Mouse (Mus musculus): ENCODE results near the gene Prss33. TPM values are rescaled to one million over a fixed set of nuclear protein-coding genes. Genes with fewer than 3 reads are reported as not detected.

The Prss33 gene
- 1 to 10 TPM in 1 of 2 experiments, not detected in 1; 3.1 TPM for polyA plus RNA-seq (2017; shearing (Covaris generic))

DNA sequence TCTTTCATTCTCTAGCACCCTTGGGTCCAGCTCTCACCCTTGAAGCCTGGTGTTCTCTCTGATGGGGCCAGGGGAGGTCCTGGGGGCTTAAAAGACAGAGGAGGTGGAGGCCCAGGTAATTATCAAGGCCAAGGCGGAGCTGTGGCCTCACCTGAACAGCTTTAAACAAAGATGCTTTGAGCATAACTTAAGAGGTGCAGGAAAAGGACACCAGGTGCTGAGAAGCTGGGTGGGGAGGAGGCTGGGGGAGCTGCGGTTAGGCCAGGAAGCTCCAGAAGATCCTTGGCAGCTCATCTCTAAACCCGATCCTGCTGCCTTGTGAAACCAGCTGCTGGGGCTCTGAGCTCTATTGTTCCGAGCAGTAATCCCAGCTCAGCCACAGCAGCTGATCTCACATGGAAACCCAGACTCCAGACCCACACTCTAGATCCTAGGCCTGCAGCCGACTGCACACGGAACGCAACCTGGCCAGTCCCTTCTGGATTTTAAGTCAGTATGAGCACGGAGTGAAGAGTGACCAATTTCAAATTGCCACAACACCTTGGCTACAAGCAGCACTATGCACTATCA is at the start of gene Prss33:
Prss33 (minus strand) TSS at position 51 of the 570 bp plus-strand sequence.

DNA sequence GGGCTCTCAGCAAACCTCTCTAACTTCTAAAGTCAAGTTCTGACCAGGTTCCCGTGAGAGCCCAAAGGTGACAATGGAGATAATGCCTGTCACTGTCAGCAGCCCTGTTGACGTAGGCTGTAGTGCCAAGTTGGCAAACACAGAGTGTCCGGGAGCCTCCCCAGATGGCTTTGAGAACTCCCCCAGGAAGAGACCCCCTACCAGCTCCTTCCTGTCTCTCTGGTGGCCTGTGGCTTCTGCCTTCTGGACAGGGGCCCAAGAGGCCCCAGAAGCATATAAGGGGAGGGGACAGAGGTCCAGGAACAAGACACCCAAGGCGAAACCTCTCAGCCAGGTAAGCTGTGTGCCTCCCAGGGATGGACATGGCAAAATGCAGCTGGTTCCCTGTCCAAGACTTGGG is 44.7 kb upstream of the Prss33 start, which contains the start of the genes Dcpp1 and Dcpp2:
Dcpp1 (plus strand) TSS at position 301 of the 400 bp plus-strand sequence.
Dcpp2 (plus strand) TSS at position 305 of the 400 bp plus-strand sequence.

GRCm38 (mm10) chr17:23867756-23868155 is 31.9 kb upstream of the Prss33 start, which contains the start of gene Prss21:
Prss21 (plus strand) TSS chr17:23868056.

GRCm38 (mm10) chr17:23843812-23844273 is 8.0 kb upstream of the Prss33 start, which contains the start of the genes Prss32 and Prss41:
Prss32 (plus strand) TSS chr17:23843855.
Prss41 (minus strand) TSS chr17:23844172.

DNA sequence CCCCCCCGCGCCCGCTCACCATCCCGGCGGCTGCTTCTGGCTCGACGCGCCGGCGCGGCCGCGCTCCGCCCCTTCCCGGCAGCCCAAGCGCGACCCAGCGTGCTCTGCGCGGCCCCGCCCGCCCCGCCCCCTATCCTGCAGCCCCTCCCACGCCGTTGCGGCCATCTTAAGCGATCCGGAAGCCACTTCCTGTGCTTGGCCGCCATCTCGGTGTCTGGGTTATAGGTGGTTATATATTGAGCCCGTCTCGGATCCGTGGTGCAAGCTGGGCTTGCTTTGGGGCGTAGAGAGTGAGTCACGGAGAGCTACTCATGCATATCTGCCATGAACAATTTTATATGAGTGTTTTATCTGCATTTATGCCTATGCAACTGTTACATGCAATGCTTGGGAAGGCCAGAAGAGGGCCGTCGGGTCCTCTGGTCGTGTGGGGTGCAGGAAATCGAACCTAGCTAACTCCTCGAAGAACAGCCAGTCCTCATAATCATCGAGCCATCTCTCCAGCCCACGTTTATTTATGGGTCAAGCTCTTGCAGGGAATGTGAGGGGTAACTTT is 6.7 kb downstream of the Prss33 start, which contains the start of gene Elob:
Elob (minus strand) TSS at position 73 of the 556 bp plus-strand sequence.

DNA sequence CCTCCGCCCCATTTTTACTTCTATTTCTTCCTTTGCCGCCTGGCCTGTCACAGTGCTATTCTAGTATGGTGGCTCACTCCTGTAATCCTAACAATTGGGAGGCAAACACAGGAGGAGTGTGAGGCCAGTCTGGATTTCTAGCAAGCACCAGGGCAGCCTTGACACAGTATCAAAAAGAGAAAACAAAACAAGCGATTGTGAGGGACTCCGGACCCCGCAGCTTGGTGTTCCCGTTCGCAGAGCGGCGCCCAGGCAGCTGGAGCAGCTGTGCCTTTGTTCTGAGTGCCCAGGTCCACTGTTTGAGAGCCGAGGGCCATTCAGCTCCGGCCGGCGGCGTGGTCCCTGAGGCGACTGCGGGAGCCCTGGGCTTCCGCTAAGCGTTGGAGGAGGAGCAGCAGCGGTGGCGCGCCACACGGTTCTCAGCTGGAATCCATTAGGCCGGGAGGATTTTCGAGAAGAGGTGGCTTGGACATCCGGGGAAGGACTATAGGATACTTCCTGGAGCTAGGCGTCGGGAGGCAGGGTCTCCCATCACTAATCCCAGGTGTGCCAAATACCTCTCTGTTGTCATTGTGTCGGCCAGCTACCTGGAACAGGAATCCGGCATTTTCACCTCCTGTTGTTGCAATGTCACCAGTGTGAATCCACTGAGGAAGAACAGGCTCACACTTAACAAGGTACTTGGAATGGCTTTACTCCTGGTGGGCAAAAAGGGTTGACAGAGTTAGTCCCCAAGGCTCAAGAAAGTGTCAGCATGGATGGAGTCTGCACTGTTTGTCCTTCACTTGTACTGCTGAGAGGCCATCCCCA is 45.4 kb downstream of the Prss33 start, which contains the start of gene Srrm2:
Srrm2 (plus strand) TSS at position 264 of the 810 bp plus-strand sequence.

GRCm38 (mm10) chr17:23785561-23786471 is 50.0 kb downstream of the Prss33 start, which contains the start of gene Flywch2:
Flywch2 (minus strand) TSS chr17:23786081.

Other genes with a start within 250 kb of the Prss33 start
- gene Zfp13, start 236.6 kb downstream of the Prss33 start, polyA plus RNA-seq (2017; shearing (Covaris generic)), result under 1 TPM; 0.31 to 0.48 TPM
- gene Zscan10, start 235.2 kb downstream of the Prss33 start, polyA plus RNA-seq (2017; shearing (Covaris generic)), result 1 to 10 TPM; 1.2 to 2.2 TPM
- gene Mmp25, start 190.8 kb downstream of the Prss33 start, polyA plus RNA-seq (2017; shearing (Covaris generic)), result 1 to 10 TPM; 1.1 to 1.9 TPM
- gene Bicdl2, start 175.6 kb downstream of the Prss33 start, polyA plus RNA-seq (2017; shearing (Covaris generic)), result 1 to 10 TPM in 1 of 2 experiments, under 1 TPM in 1; 0.75 to 1.2 TPM
- gene Hcfc1r1, start 162.5 kb downstream of the Prss33 start, polyA plus RNA-seq (2017; shearing (Covaris generic)), result 10 to 100 TPM; 52.2 to 57.4 TPM
- 10 to 100 TPM; 18.6 to 37.6 TPM for gene Thoc6, start 162.2 kb downstream of the Prss33 start, polyA plus RNA-seq (2017; shearing (Covaris generic))
- 10 to 100 TPM in 1 of 2 experiments, 1 to 10 TPM in 1; 7.3 to 15.8 TPM for gene Tnfrsf12a, start 158.6 kb downstream of the Prss33 start, polyA plus RNA-seq (2017; shearing (Covaris generic))
- gene Cldn6, start 156.8 kb downstream of the Prss33 start, polyA plus RNA-seq (2017; shearing (Covaris generic)), result under 1 TPM in 1 of 2 experiments, not detected in 1; 0.39 TPM
- gene Cldn9, start 152.0 kb downstream of the Prss33 start, polyA plus RNA-seq (2017; shearing (Covaris generic)), result under 1 TPM in 1 of 2 experiments, not detected in 1; 0.71 TPM
- gene 1520401A03Rik, start 113.3 kb downstream of the Prss33 start, polyA plus RNA-seq (2017; shearing (Covaris generic)), result 1 to 10 TPM in 1 of 2 experiments, under 1 TPM in 1; 0.49 to 1.3 TPM
- 10 to 100 TPM; 45.8 to 70.2 TPM for gene Pkmyt1, start 109.7 kb downstream of the Prss33 start, polyA plus RNA-seq (2017; shearing (Covaris generic))
- 1 to 10 TPM; 6.7 to 8.1 TPM for gene Paqr4, start 95.2 kb downstream of the Prss33 start, polyA plus RNA-seq (2017; shearing (Covaris generic))
- 1 to 10 TPM; 4.9 to 7.1 TPM for gene Kremen2, start 90.2 kb downstream of the Prss33 start, polyA plus RNA-seq (2017; shearing (Covaris generic))
- 10 to 100 TPM; 38.5 to 40.7 TPM for gene Flywch1, start 64.5 kb downstream of the Prss33 start, polyA plus RNA-seq (2017; shearing (Covaris generic))
- 1 to 10 TPM; 6.7 to 8.0 TPM for gene Flywch2, start 50.0 kb downstream of the Prss33 start, polyA plus RNA-seq (2017; shearing (Covaris generic))
- 100 to 1,000 TPM; 854 to 986 TPM for gene Srrm2, start 45.5 kb downstream of the Prss33 start, polyA plus RNA-seq (2017; shearing (Covaris generic))
- 100 to 1,000 TPM; 516 to 639 TPM for gene Elob, start 6.9 kb downstream of the Prss33 start, polyA plus RNA-seq (2017; shearing (Covaris generic))
- gene Prss32, start 7.8 kb upstream of the Prss33 start, polyA plus RNA-seq (2017; shearing (Covaris generic)), result under 1 TPM in 1 of 2 experiments, not detected in 1; 0.73 TPM
- gene Prss41, start 8.1 kb upstream of the Prss33 start, polyA plus RNA-seq (2017; shearing (Covaris generic)), result 1 to 10 TPM; 2.5 to 7.6 TPM
- gene Prss21, start 32.0 kb upstream of the Prss33 start, polyA plus RNA-seq (2017; shearing (Covaris generic)), result not detected
- 10 to 100 TPM in 1 of 2 experiments, not detected in 1; 22.4 TPM for gene Dcpp1, start 44.8 kb upstream of the Prss33 start, polyA plus RNA-seq (2017; shearing (Covaris generic))
- under 1 TPM in 1 of 2 experiments, not detected in 1; 0.84 TPM for gene Dcpp2, start 44.8 kb upstream of the Prss33 start, polyA plus RNA-seq (2017; shearing (Covaris generic))
- gene Dcpp3, start 81.4 kb upstream of the Prss33 start, polyA plus RNA-seq (2017; shearing (Covaris generic)), result 1 to 10 TPM in 1 of 2 experiments, under 1 TPM in 1; 0.43 to 5.0 TPM
- gene Sbp, start 105.6 kb upstream of the Prss33 start, polyA plus RNA-seq (2017; shearing (Covaris generic)), result not detected
- not detected for gene Sbpl, start 119.2 kb upstream of the Prss33 start, polyA plus RNA-seq (2017; shearing (Covaris generic))
- gene Prss30, start 144.5 kb upstream of the Prss33 start, polyA plus RNA-seq (2017; shearing (Covaris generic)), result 1 to 10 TPM in 1 of 2 experiments, not detected in 1; 1.2 TPM
- gene Prss22, start 162.0 kb upstream of the Prss33 start, polyA plus RNA-seq (2017; shearing (Covaris generic)), result not detected
- gene Prss27, start 202.1 kb upstream of the Prss33 start, polyA plus RNA-seq (2017; shearing (Covaris generic)), result 1 to 10 TPM in 1 of 2 experiments, under 1 TPM in 1; 0.58 to 2.5 TPM
- gene Kctd5, start 237.4 kb upstream of the Prss33 start, polyA plus RNA-seq (2017; shearing (Covaris generic)), result 10 to 100 TPM; 22.2 to 27.8 TPM